Mouse (Mus musculus) layer of hippocampus, postnatal 14 days (tissue): ENCODE measurements at regions not wholly inside any gene's neighbourhood (a gene's known extent, or its start where the extent isn't known, plus 50 kb on each side); places are given as distances from the start of the nearest gene placed in this dataset.

ENCODE experiments used
- DNase-seq, 2 experiments: peaks; one replicate each; pipeline ENCODE4 v3.0.0; 2021 to 2022; ENCODE audit warnings: low spot score in 2 of 2, mixed read lengths in 1 of 2

GRCm38 (mm10) chr16:30774951-30775661, 175.6 kb downstream of the Fam43a start:
- DNase-seq = no peak

- no peak for DNase-seq
Observed at GRCm38 (mm10) chr16:30775740-30776700, 176.5 kb downstream of the Fam43a start.

- no peak for DNase-seq
Observed at GRCm38 (mm10) chr16:30777416-30777815, 177.9 kb downstream of the Fam43a start.

- no peak for DNase-seq
Observed at GRCm38 (mm10) chr16:30778078-30778477, 178.6 kb downstream of the Fam43a start.

- no peak for DNase-seq
Observed at GRCm38 (mm10) chr16:30778945-30779344, 179.4 kb downstream of the Fam43a start.

- no peak for DNase-seq
Observed at GRCm38 (mm10) chr16:30784261-30784660, 184.7 kb downstream of the Fam43a start.

- no peak for DNase-seq
Observed at GRCm38 (mm10) chr16:30784949-30785348, 185.4 kb downstream of the Fam43a start.

GRCm38 (mm10) chr16:30786060-30786459, 186.5 kb downstream of the Fam43a start:
- DNase-seq = no peak

GRCm38 (mm10) chr16:30787351-30787750, 187.8 kb downstream of the Fam43a start:
- DNase-seq = no peak

GRCm38 (mm10) chr16:30788321-30788781, 188.8 kb downstream of the Fam43a start:
- no peak for DNase-seq

- no peak for DNase-seq
Observed at GRCm38 (mm10) chr16:30788944-30789781, 189.6 kb downstream of the Fam43a start.

GRCm38 (mm10) chr16:30790036-30790435, 190.5 kb downstream of the Fam43a start:
- no peak for DNase-seq

GRCm38 (mm10) chr16:30790551-30791001, 191.1 kb downstream of the Fam43a start:
- DNase-seq = peak in 1 of 2 experiments; percentile 28

- no peak for DNase-seq
Observed at GRCm38 (mm10) chr16:30791048-30791855, 191.7 kb downstream of the Fam43a start.

GRCm38 (mm10) chr16:30792738-30793377, 193.3 kb downstream of the Fam43a start:
- no peak for DNase-seq

GRCm38 (mm10) chr16:30793378-30793753, 193.8 kb downstream of the Fam43a start:
- no peak for DNase-seq

- no peak for DNase-seq
Observed at GRCm38 (mm10) chr16:30793856-30794255, 194.3 kb downstream of the Fam43a start.

- DNase-seq = no peak
Observed at GRCm38 (mm10) chr16:30795501-30795904, 196.0 kb downstream of the Fam43a start.

- DNase-seq = no peak
Observed at GRCm38 (mm10) chr16:30796103-30796502, 196.6 kb downstream of the Fam43a start.

- no peak for DNase-seq
Observed at GRCm38 (mm10) chr16:30797006-30797405, 197.5 kb downstream of the Fam43a start.
